Mouse (Mus musculus) hindbrain, embryonic 12.5 days (tissue): Measurements from ENCODE around the gene Cdc37. TPM values are rescaled to one million over a fixed set of nuclear protein-coding genes. Genes with fewer than 3 reads are reported as not detected.
A peak's percentile ranks its signal among the peaks of the same experiment; 100 is the strongest.

Experiments
- ATAC-seq: fragments of 200-750 bp; cut with Nextera tagmentation; 2 replicates; pipeline ENCODE4 v1.8.0; 2017; ENCODE audit warnings: moderate TSS enrichment; ENCODE audit not compliant: low FRiP score
- H3K27ac ChIP-seq: fragments of 300-500 bp; sonication (generic); 2 replicates; pipeline ENCODE4 v1.5.1; 2016; ENCODE audit warnings: mild to moderate bottlenecking
- H3K27me3 ChIP-seq: fragments of 300-500 bp; sonication (generic); 2 replicates; pipeline ENCODE4 v1.6.1; 2016; ENCODE audit warnings: mild to moderate bottlenecking
- H3K36me3 ChIP-seq: fragments of 300-500 bp; sonication (generic); 2 replicates; pipeline ENCODE4 v1.6.1; 2016; ENCODE audit warnings: mild to moderate bottlenecking
- H3K4me1 ChIP-seq: fragments of 300-500 bp; sonication (generic); 2 replicates; pipeline ENCODE4 v1.6.1; 2016
- H3K4me2 ChIP-seq: fragments of 300-500 bp; sonication (generic); replicated peaks from 2 replicates; pipeline ENCODE4 v1.6.1; 2016; ENCODE audit warnings: mild to moderate bottlenecking
- H3K4me3 ChIP-seq: fragments of 300-500 bp; sonication (generic); 2 replicates; pipeline ENCODE4 v1.5.1; 2016; ENCODE audit warnings: mild to moderate bottlenecking
- H3K9ac ChIP-seq: fragments of 300-500 bp; sonication (generic); 2 replicates; pipeline ENCODE4 v1.6.1; 2016; ENCODE audit warnings: mild to moderate bottlenecking, moderate library complexity
- H3K9me3 ChIP-seq: fragments of 300-500 bp; sonication (generic); replicated peaks from 2 replicates; pipeline ENCODE4 v1.6.1; 2016; ENCODE audit warnings: mild to moderate bottlenecking
- WGBS: fragments of 180-500 bp; shearing (Covaris S2); methylation state at CpG from one replicate; pipeline ENCODE4 v1.1.7; 2016; 5-methylcytosine and 5-hydroxymethylcytosine counted together
- polyA plus RNA-seq: library from polyadenylated mRNA; unstranded; fragments of >200 nt; fragmentation: Nextera tagmentation; extraction: Ambion mirVana; gene quantifications from 2 replicates; pipeline ENCODE4 v1.2.1, GENCODE M21; 2016

Gene Cdc37
- polyA plus RNA-seq, 1 experiment from 2014 or later, result 271 TPM

GRCm38 (mm10) chr9:21131059-21131956 is 18.5 kb downstream of the Cdc37 start, which contains the start of gene Tyk2:
TSS of gene Tyk2 (minus strand) at chr9:21131243.
- H3K27me3 ChIP-seq, result no peaks in the 10 kb centered on the region
- peak within 1 kb of the TSS; percentile 69 for H3K4me2 ChIP-seq
- H3K9me3 ChIP-seq, result no peaks in the 10 kb centered on the region
- ATAC-seq, result peak; percentile 98
- H3K27ac ChIP-seq, result 0 out of 2 replicates have a peak within 1 kb of the TSS, but pooled peaks have one; percentile 45
- H3K4me1 ChIP-seq, result peaks cover 6% of the 10 kb centered on the region
- 7% methylated on average over 37 of the region's 37 CpGs for WGBS
- H3K4me3 ChIP-seq, result peak within 1 kb of the TSS; percentile 60
- H3K9ac ChIP-seq, result peak within 1 kb of the TSS; percentile 63
- H3K36me3 ChIP-seq, result peaks cover 18% of the 10 kb centered on the region

GRCm38 (mm10) chr9:21126259-21126627 is 23.5 kb downstream of the Cdc37 start:
- Histone ChIP-seq H3K36me3 (peaks cover 38% of the 10 kb centered on the region), H3K4me3 (no peak overlapping the region), H3K9ac (no peak overlapping the region), H3K27ac (no peak overlapping the region), H3K4me2 (no peak overlapping the region), H3K27me3 (no peaks in the 10 kb centered on the region), H3K9me3 (no peaks in the 10 kb centered on the region), H3K4me1 (peaks cover 6% of the 10 kb centered on the region)
- 84% methylated on average over 2 of the region's 2 CpGs for WGBS
- ATAC-seq, result no peak

GRCm38 (mm10) chr9:21125502-21126258 is 24.1 kb downstream of the Cdc37 start:
- 89% methylated on average over 9 of the region's 9 CpGs for WGBS
- ATAC-seq, result no peak
- H3K9ac ChIP-seq, result no peak overlapping the region
- H3K27ac ChIP-seq, result no peak overlapping the region
- H3K9me3 ChIP-seq, result no peaks in the 10 kb centered on the region
- H3K36me3 ChIP-seq, result peaks cover 42% of the 10 kb centered on the region
- no peak overlapping the region for H3K4me2 ChIP-seq
- peaks cover 6% of the 10 kb centered on the region for H3K4me1 ChIP-seq
- H3K27me3 ChIP-seq, result no peaks in the 10 kb centered on the region
- no peak overlapping the region for H3K4me3 ChIP-seq

- Histone ChIP-seq H3K9me3 (no peaks in the 10 kb centered on the region), H3K27ac (no peak overlapping the region), H3K36me3 (peaks cover 51% of the 10 kb centered on the region), H3K4me1 (no peaks in the 10 kb centered on the region), H3K4me2 (no peak overlapping the region), H3K4me3 (no peak overlapping the region), H3K27me3 (no peaks in the 10 kb centered on the region), H3K9ac (no peak overlapping the region)
- ATAC-seq, result no peak
- 82% methylated on average over 5 of the region's 5 CpGs for WGBS
These were observed 24.9 kb downstream of the Cdc37 start for GRCm38 (mm10) chr9:21124837-21125236.

GRCm38 (mm10) chr9:21121483-21121882 is 28.3 kb downstream of the Cdc37 start:
- Histone ChIP-seq H3K9me3 (no peaks in the 10 kb centered on the region), H3K27me3 (no peaks in the 10 kb centered on the region), H3K36me3 (peaks cover 37% of the 10 kb centered on the region), H3K4me2 (no peak overlapping the region), H3K27ac (no peak overlapping the region), H3K4me3 (no peak overlapping the region), H3K4me1 (no peaks in the 10 kb centered on the region), H3K9ac (no peak overlapping the region)
- ATAC-seq, result no peak
- 91% methylated on average over 16 of the region's 16 CpGs for WGBS

- no peaks in the 10 kb centered on the region for H3K27me3 ChIP-seq
- H3K4me3 ChIP-seq, result no peak overlapping the region
- no peak overlapping the region for H3K4me2 ChIP-seq
- no peak overlapping the region for H3K9ac ChIP-seq
- H3K27ac ChIP-seq, result no peak overlapping the region
- H3K4me1 ChIP-seq, result no peaks in the 10 kb centered on the region
- H3K9me3 ChIP-seq, result no peaks in the 10 kb centered on the region
- H3K36me3 ChIP-seq, result peaks cover 20% of the 10 kb centered on the region
- ATAC-seq, result no peak
- WGBS, result 79% methylated on average over 6 of the region's 6 CpGs
These were observed 32.7 kb downstream of the Cdc37 start for GRCm38 (mm10) chr9:21117073-21117472.

GRCm38 (mm10) chr9:21115105-21115504 is 34.7 kb downstream of the Cdc37 start:
- ATAC-seq, result no peak
- Histone ChIP-seq H3K4me1 (no peaks in the 10 kb centered on the region), H3K9ac (no peak overlapping the region), H3K9me3 (no peaks in the 10 kb centered on the region), H3K27me3 (no peaks in the 10 kb centered on the region), H3K4me2 (no peak overlapping the region), H3K27ac (no peak overlapping the region), H3K4me3 (no peak overlapping the region), H3K36me3 (peaks cover 7% of the 10 kb centered on the region)
- WGBS, result 89% methylated on average over 8 of the region's 8 CpGs

GRCm38 (mm10) chr9:21114190-21114589 is 35.6 kb downstream of the Cdc37 start:
- Histone ChIP-seq H3K4me3 (no peak overlapping the region), H3K27ac (no peak overlapping the region), H3K9ac (no peak overlapping the region), H3K27me3 (no peaks in the 10 kb centered on the region), H3K4me2 (no peak overlapping the region), H3K9me3 (no peaks in the 10 kb centered on the region), H3K4me1 (no peaks in the 10 kb centered on the region), H3K36me3 (peaks cover 4% of the 10 kb centered on the region; the same call in 1 of the 2 replicates)
- no peak for ATAC-seq
- WGBS, result 92% methylated on average over 7 of the region's 7 CpGs

GRCm38 (mm10) chr9:21113751-21114150 is 36.0 kb downstream of the Cdc37 start:
- no peak for ATAC-seq
- Histone ChIP-seq H3K36me3 (peaks cover 9% of the 10 kb centered on the region), H3K27ac (no peak overlapping the region), H3K9ac (no peak overlapping the region), H3K9me3 (no peaks in the 10 kb centered on the region), H3K4me2 (no peak overlapping the region), H3K4me3 (no peak overlapping the region), H3K27me3 (no peaks in the 10 kb centered on the region), H3K4me1 (no peaks in the 10 kb centered on the region)
- WGBS, result 88% methylated on average over 6 of the region's 6 CpGs

- H3K27ac ChIP-seq, result no peak overlapping the region
- 50% methylated on average over 23 of the region's 23 CpGs for WGBS
- no peaks in the 10 kb centered on the region for H3K9me3 ChIP-seq
- 0 out of 2 replicates have a peak, but pooled peaks cover 4% of the 10 kb centered on the region for H3K4me1 ChIP-seq
- H3K36me3 ChIP-seq, result peaks cover 7% of the 10 kb centered on the region
- no peak for ATAC-seq
- no peak overlapping the region for H3K9ac ChIP-seq
- H3K4me2 ChIP-seq, result no peak overlapping the region
- no peak overlapping the region for H3K4me3 ChIP-seq
- H3K27me3 ChIP-seq, result no peaks in the 10 kb centered on the region
These were observed 42.1 kb downstream of the Cdc37 start for GRCm38 (mm10) chr9:21107607-21108237.

GRCm38 (mm10) chr9:21105760-21106564 is 43.8 kb downstream of the Cdc37 start:
- H3K9me3 ChIP-seq, result no peaks in the 10 kb centered on the region
- no peak overlapping the region for H3K4me2 ChIP-seq
- H3K27ac ChIP-seq, result no peak overlapping the region
- H3K27me3 ChIP-seq, result no peaks in the 10 kb centered on the region
- no peak overlapping the region for H3K4me3 ChIP-seq
- H3K9ac ChIP-seq, result no peak overlapping the region
- 80% methylated on average over 5 of the region's 5 CpGs for WGBS
- H3K36me3 ChIP-seq, result peaks cover 7% of the 10 kb centered on the region
- no peak for ATAC-seq
- H3K4me1 ChIP-seq, result 0 out of 2 replicates have a peak, but pooled peaks cover 4% of the 10 kb centered on the region
